12 mouse cellular contexts compared by ENCODE assay signal in genomic region chr15:102409286-102409685, GRCm38 (mm10). TPM values are rescaled to one million over a fixed set of nuclear protein-coding genes. Genes with fewer than 3 reads are reported as not detected.
DNase-seq lines count a peak whose midpoint lies in the region; ATAC-seq lines count a peak whose summit lies in the region.
"Had no signal": no experiment of that assay in that cellular context is flagged by ENCODE, and none has a peak within 500 bp of the region (broad histone marks: within the 10 kb centered on the region; RNA-seq: fewer than 3 reads in every experiment).

No protein-coding gene starts in this region.

- H3K27me3 ChIP-seq in kidney, embryonic 15.5 days, result no peaks in the 10 kb centered on the region
- H3K27me3 ChIP-seq in hindbrain, embryonic 13.5 days, result no peaks in the 10 kb centered on the region
- H3K27me3 ChIP-seq in midbrain, embryonic 13.5 days, result no peaks in the 10 kb centered on the region
- H3K27me3 ChIP-seq: Patski had no signal

- no peak for ATAC-seq in cerebellum, adult (ENCODE audit: insufficient number of reproducible peaks, low FRiP score, low TSS enrichment)
- ATAC-seq in kidney, embryonic 15.5 days (replicated peaks; ENCODE audit: low FRiP score), result no peak
- ATAC-seq in hindbrain, embryonic 13.5 days (ENCODE audit: low FRiP score), result no peak
- no peak for ATAC-seq in midbrain, embryonic 13.5 days
- ATAC-seq: Patski had no signal

- peak; percentile 17 for DNase-seq in cerebellum, adult 9-11 months
- DNase-seq in kidney, postnatal 14 days, result no peak
- DNase-seq in urinary bladder, postnatal 25 days (ENCODE audit: low spot score), result no peak
- no peak for DNase-seq in cerebellum, adult 11 months
- DNase-seq: lung, postnatal 10 days had no signal

- peaks cover 65% of the 10 kb centered on the region for H3K36me3 ChIP-seq in kidney, embryonic 15.5 days
- peaks cover 56% of the 10 kb centered on the region for H3K36me3 ChIP-seq in hindbrain, embryonic 13.5 days
- H3K36me3 ChIP-seq in midbrain, embryonic 13.5 days, result peaks cover 64% of the 10 kb centered on the region

- WGBS in kidney, embryonic 15.5 days, result 97% methylated on average over 3 of the region's 3 CpGs
- 92% methylated on average over 3 of the region's 3 CpGs for WGBS in hindbrain, embryonic 13.5 days
- 97% methylated on average over 3 of the region's 3 CpGs for WGBS in midbrain, embryonic 13.5 days

- peaks cover 44% of the 10 kb centered on the region for H3K4me1 ChIP-seq in kidney, embryonic 15.5 days
- H3K4me1 ChIP-seq in hindbrain, embryonic 13.5 days (replicated peaks), result peaks cover 59% of the 10 kb centered on the region
- peaks cover 55% of the 10 kb centered on the region for H3K4me1 ChIP-seq in midbrain, embryonic 13.5 days (replicated peaks)

- no peak overlapping the region for H3K27ac ChIP-seq in kidney, embryonic 15.5 days
- no peak overlapping the region for H3K27ac ChIP-seq in hindbrain, embryonic 13.5 days
- H3K27ac ChIP-seq in midbrain, embryonic 13.5 days, result no peak overlapping the region
- H3K27ac ChIP-seq: heart, adult 2 months; layer of hippocampus, adult 2 months had no signal

- H3K9me3 ChIP-seq in kidney, embryonic 15.5 days (replicated peaks), result no peaks in the 10 kb centered on the region
- no peaks in the 10 kb centered on the region for H3K9me3 ChIP-seq in hindbrain, embryonic 13.5 days
- H3K9me3 ChIP-seq in midbrain, embryonic 13.5 days, result no peaks in the 10 kb centered on the region

- H3K4me3 ChIP-seq in kidney, embryonic 15.5 days (replicated peaks), result no peak overlapping the region
- H3K4me3 ChIP-seq in hindbrain, embryonic 13.5 days, result peak overlapping the region; percentile 11; the same call in 1 of the 2 replicates
- peak overlapping the region; percentile 8; the same call in 1 of the 2 replicates for H3K4me3 ChIP-seq in midbrain, embryonic 13.5 days (replicated peaks)
- H3K4me3 ChIP-seq: heart, adult 2 months; layer of hippocampus, adult 2 months had no signal

- peak overlapping the region; percentile 7; the same call in 1 of the 2 replicates for H3K4me2 ChIP-seq in kidney, embryonic 15.5 days
- peak overlapping the region; percentile 31 for H3K4me2 ChIP-seq in hindbrain, embryonic 13.5 days
- H3K4me2 ChIP-seq in midbrain, embryonic 13.5 days (replicated peaks), result peak overlapping the region; percentile 32

- no peak overlapping the region for H3K9ac ChIP-seq in kidney, embryonic 15.5 days
- H3K9ac ChIP-seq in hindbrain, embryonic 13.5 days, result peak overlapping the region; percentile 31; the same call in 1 of the 2 replicates
- H3K9ac ChIP-seq in midbrain, embryonic 13.5 days (replicated peaks), result no peak overlapping the region; the same call in 1 of the 2 replicates

RNA-seq across cellular contexts. Expression of gene Sp1, which starts 3.3 kb away (rescaled TPM):
- 10.8 and 11.1 TPM in 2 replicates for polyA plus RNA-seq in kidney, embryonic 15.5 days (2015; fragmentation: Nextera tagmentation; extraction: Ambion mirVana)
- 4.6 and 6.0 TPM in 2 replicates for polyA plus RNA-seq in hindbrain, embryonic 13.5 days (2015; fragmentation: Nextera tagmentation; extraction: Ambion mirVana)
- 5.6 TPM in 2 replicates for polyA plus RNA-seq in midbrain, embryonic 13.5 days (2015; fragmentation: Nextera tagmentation; extraction: Ambion mirVana)

RNA-seq across cellular contexts. Expression of gene Amhr2, which starts 35.9 kb away (rescaled TPM):
- 0.75 and 1.7 TPM in 2 replicates for polyA plus RNA-seq in kidney, embryonic 15.5 days (2015; fragmentation: Nextera tagmentation; extraction: Ambion mirVana)
- polyA plus RNA-seq in hindbrain, embryonic 13.5 days (2015; fragmentation: Nextera tagmentation; extraction: Ambion mirVana), result 0.14 and 0.40 TPM in 2 replicates
- 0.30 and 0.74 TPM in 2 replicates for polyA plus RNA-seq in midbrain, embryonic 13.5 days (2015; fragmentation: Nextera tagmentation; extraction: Ambion mirVana)
- polyA plus RNA-seq: Patski had no signal

RNA-seq across cellular contexts. Expression of gene Sp7, which starts 42.3 kb away (rescaled TPM):
- 1.3 and 5.9 TPM in 2 replicates for polyA plus RNA-seq in kidney, embryonic 15.5 days (2015; fragmentation: Nextera tagmentation; extraction: Ambion mirVana)
- 1.1 and 1.2 TPM in 2 replicates for polyA plus RNA-seq in hindbrain, embryonic 13.5 days (2015; fragmentation: Nextera tagmentation; extraction: Ambion mirVana)
- polyA plus RNA-seq in midbrain, embryonic 13.5 days (2015; fragmentation: Nextera tagmentation; extraction: Ambion mirVana), result 0.14 and 0.28 TPM in 2 replicates
- polyA plus RNA-seq: heart, adult 2 months; Patski had no signal

RNA-seq across cellular contexts. Expression of gene Prr13, which starts 49.5 kb away (rescaled TPM):
- polyA plus RNA-seq in kidney, embryonic 15.5 days (2015; fragmentation: Nextera tagmentation; extraction: Ambion mirVana), result 82.9 and 86.1 TPM in 2 replicates
- 107 and 109 TPM in 2 replicates for polyA plus RNA-seq in hindbrain, embryonic 13.5 days (2015; fragmentation: Nextera tagmentation; extraction: Ambion mirVana)
- 113 and 119 TPM in 2 replicates for polyA plus RNA-seq in midbrain, embryonic 13.5 days (2015; fragmentation: Nextera tagmentation; extraction: Ambion mirVana)

RNA-seq across cellular contexts. Expression of gene Aaas, which starts 58.7 kb away (rescaled TPM):
- 83.2 and 83.7 TPM in 2 replicates for polyA plus RNA-seq in kidney, embryonic 15.5 days (2015; fragmentation: Nextera tagmentation; extraction: Ambion mirVana)
- polyA plus RNA-seq in hindbrain, embryonic 13.5 days (2015; fragmentation: Nextera tagmentation; extraction: Ambion mirVana), result 33.3 and 34.8 TPM in 2 replicates
- 41.4 and 44.1 TPM in 2 replicates for polyA plus RNA-seq in midbrain, embryonic 13.5 days (2015; fragmentation: Nextera tagmentation; extraction: Ambion mirVana)
